Mouse (Mus musculus) heart, adult 10 weeks (tissue): Measurements from ENCODE around the gene Exo1. TPM values are rescaled to one million over a fixed set of nuclear protein-coding genes. Genes with fewer than 3 reads are reported as not detected.

Experiments used
- polyA plus RNA-seq: library from polyadenylated mRNA; stranded (reverse); fragments of 350-450 nt; fragmentation: Illumina TruSeq; extraction: RNeasy Lipid Tissue Mini Kit (QIAGEN cat#74804); gene quantifications from one replicate; pipeline ENCODE4 v1.2.3, GENCODE M21; 2014; ENCODE audit warnings: low read depth, low replicate concordance

Gene Exo1
- not detected for polyA plus RNA-seq

DNA sequence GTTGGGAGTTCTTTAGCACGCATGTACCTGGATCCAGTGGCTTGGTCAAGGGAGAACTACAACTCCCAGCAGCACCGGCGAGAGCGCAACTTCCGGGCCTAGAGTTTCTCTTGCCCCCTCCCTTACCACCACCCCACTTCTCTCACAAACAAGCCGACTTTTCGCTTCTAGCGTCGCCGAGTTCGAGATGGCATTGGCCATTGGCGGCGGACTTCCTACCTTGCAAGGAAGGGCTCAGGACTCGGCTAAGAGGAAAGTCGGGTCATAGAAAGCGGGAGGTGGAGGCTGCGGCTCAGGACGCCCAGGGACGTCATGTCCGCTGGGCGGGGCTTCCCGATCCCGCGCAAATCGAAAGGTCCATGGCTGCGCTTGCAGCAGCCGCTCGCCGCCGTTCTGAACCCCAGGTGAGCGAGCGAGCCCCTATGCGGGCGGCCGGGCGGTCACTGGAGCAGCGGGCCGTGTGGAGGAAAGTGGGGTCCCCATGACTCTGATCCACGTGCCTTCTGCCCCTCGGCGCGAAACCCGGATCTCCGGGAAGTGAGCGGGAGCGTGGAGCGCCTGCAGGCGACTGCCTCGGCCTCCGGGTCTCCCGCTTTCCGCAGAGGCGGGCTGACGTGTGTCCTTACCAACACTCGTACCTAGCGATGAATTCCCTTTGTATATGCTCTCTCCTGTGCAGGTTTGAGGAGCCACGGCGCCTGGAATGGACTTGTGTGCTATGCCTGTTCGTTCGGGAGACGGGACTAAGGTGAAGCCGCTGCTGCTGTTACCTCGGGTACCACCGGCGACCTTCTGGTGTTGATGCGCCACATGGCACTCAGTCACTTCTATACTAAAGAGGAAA is at the start of gene Exo1:
TSS of gene Exo1 (plus strand) at position 129 of the 844 bp plus-strand sequence.

DNA sequence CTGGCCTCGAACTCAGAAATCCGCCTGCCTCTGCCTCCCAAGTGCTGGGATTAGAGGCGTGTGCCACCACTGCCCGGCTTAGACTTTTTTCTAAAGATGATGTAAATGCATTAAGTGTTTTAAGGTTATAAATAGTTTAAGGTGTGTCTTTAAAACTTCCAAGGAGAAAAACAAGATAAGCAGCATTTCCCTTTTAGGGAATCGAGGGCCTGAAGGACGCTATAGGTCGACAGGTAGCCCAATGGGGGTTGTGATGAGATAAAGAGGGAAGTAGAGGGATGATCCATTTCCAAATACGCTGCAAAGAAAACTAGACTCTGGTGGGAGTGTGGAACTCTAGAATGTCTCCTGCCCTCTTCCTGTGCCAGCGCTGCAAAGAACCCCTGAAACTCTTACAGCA is 39.6 kb downstream of the Exo1 start, which contains the start of gene Gm38100:
TSS of gene Gm38100 (plus strand) at position 301 of the 400 bp plus-strand sequence.

Other genes with a start within 250 kb of the Exo1 start
- 1.8 TPM for gene Opn3, start 187.8 kb upstream of the Exo1 start, polyA plus RNA-seq
- 4.7 TPM for gene Chml, start 187.7 kb upstream of the Exo1 start, polyA plus RNA-seq
- not detected for gene Wdr64, start 182.0 kb upstream of the Exo1 start, polyA plus RNA-seq
- not detected for gene Gm38100, start 39.7 kb downstream of the Exo1 start, polyA plus RNA-seq
- not detected for gene Rbm8a2, start 98.5 kb downstream of the Exo1 start, polyA plus RNA-seq